Mouse (Mus musculus): ENCODE measurements around the gene Jmjd1c. TPM values are rescaled to one million over a fixed set of nuclear protein-coding genes. Genes with fewer than 3 reads are reported as not detected.
A peak's percentile ranks its signal among the peaks of the same experiment; 100 is the strongest.

Jmjd1c gene
- total and polyA plus RNA-seq, 3 experiments: 8.5 to 36.8 (median 34.5) TPM

DNA sequence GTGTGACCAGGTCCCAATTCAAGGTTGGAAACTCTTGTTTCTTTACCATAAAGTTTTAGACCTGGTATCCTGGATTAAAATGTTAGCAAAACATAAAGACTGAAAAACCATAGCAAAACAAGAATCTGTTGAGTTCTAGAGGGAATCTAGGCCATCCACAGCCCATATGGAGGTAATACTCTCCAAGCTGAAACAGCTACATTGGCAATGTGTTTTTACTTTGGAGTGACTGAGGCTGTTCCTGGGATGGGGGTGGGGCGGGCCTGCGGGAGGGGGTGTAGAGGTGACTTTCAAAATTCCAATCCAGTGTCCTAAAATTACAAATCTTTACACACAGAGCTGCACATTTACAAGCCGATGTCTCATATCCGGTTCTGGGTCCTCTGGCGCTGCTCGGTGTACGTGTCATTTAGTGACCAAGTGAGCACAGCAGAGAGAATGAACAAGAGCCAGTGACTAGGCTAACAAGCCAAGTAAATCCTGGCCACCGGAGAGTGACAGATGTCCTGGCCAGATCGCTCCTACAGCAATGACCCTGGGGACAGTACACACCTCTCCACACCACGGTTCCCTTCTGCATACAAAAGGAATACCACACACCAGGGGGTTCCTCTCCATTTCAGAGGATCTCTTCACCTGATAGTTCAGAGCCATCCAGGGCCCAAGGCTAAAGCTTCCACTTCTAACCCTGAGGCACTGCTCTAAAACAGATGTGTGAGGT is 12.3 kb upstream of the Jmjd1c start:
- WGBS: 44% methylated on average over 10 of the region's 10 CpGs
- TF ChIP-seq POLR2A (IDR thresholded peaks at IDR 0.05; ENCODE audit: insufficient read depth, low read depth, low read length) (no peak), CTCF (IDR thresholded peaks at IDR 0.05) (no peak), EP300 (IDR thresholded peaks at IDR 0.05; ENCODE audit: insufficient read depth, low read depth, low read length) (no peak)
- Histone ChIP-seq H3K79me2 (replicated peaks; ENCODE audit: control insufficient read depth, insufficient read depth, low read length) (peaks cover 5% of the 10 kb centered on the region), H3K9ac (ENCODE audit: low read depth, low read length) (no peak overlapping the region), H3K36me3 (ENCODE audit: control insufficient read depth, insufficient read depth, low read length) (peaks cover 2% of the 10 kb centered on the region; the same call in 1 of the 2 replicates), H3K27me3 (ENCODE audit: control insufficient read depth, insufficient read depth, low read length) (no peaks in the 10 kb centered on the region), H3K4me1 (ENCODE audit: control insufficient read depth, insufficient read depth, low read length) (peaks cover 7% of the 10 kb centered on the region; the same call in 1 of the 2 replicates), H3K4me3 (no peak overlapping the region), H3K27ac (peak overlapping the region; percentile 19; the same call in 1 of the 2 replicates)
- intact Hi-C loops (cut with DNase I): no loop called here
- peak in 1 of 2 experiments; percentile 46 for DNase-seq

DNA sequence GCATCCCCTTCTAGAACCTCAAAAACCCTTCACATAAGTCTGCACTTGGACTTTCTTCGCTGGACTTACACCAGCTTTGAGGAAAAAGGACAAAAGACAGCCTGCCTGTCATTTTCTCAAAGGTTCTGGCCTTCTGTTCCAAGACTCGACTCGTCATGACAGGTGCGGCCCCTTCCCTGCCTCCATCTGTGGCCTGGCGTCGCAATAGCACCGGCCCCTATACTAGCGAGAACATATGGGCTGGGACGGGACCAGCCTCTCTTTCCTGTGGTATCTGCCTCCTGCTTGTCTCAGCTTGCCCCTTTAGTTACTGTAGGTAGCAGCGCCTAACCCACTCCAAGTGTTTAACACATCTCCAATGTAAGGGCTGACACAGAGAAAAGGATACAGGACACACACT is 10.8 kb upstream of the Jmjd1c start:
- Histone ChIP-seq H3K4me3 (no peak overlapping the region), H3K27me3 (ENCODE audit: control insufficient read depth, insufficient read depth, low read length) (no peaks in the 10 kb centered on the region), H3K4me1 (ENCODE audit: control insufficient read depth, insufficient read depth, low read length) (peaks cover 5% of the 10 kb centered on the region; the same call in 1 of the 2 replicates), H3K79me2 (replicated peaks; ENCODE audit: control insufficient read depth, insufficient read depth, low read length) (peaks cover 7% of the 10 kb centered on the region), H3K36me3 (ENCODE audit: control insufficient read depth, insufficient read depth, low read length) (peaks cover 2% of the 10 kb centered on the region; the same call in 1 of the 2 replicates), H3K9ac (ENCODE audit: low read depth, low read length) (no peak overlapping the region), H3K27ac (no peak overlapping the region)
- 92% methylated on average over 10 of the region's 10 CpGs for WGBS
- DNase-seq: no peak
- intact Hi-C loops (cut with DNase I): no loop called here
- TF ChIP-seq CTCF (IDR thresholded peaks at IDR 0.05): no peak
- TF ChIP-seq EP300 (IDR thresholded peaks at IDR 0.05; ENCODE audit: insufficient read depth, low read depth, low read length): no peak
- TF ChIP-seq POLR2A (IDR thresholded peaks at IDR 0.05; ENCODE audit: insufficient read depth, low read depth, low read length): no peak

DNA sequence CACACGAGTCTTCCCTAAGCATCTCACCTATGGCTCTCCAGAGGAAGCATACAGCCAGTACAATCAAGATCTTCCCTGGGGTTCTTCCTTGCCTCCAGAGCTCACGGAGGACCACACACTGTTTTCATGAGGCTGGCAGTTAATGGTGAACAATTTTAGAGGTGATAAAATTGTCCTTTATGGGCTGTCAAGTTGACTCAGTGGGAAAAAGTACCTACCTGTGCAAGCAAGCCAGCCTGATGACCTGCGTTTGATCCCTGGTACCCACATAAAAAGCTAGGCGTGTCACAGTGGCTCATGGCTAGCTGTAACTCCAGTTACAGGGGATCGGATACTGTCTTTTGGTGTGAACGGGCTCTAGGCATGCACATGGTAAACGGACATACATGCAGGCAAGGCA is 10.0 kb upstream of the Jmjd1c start:
- H3K4me1 ChIP-seq (ENCODE audit: control insufficient read depth, insufficient read depth, low read length): peaks cover 4% of the 10 kb centered on the region; the same call in 1 of the 2 replicates
- 93% methylated on average over 7 of the region's 7 CpGs for WGBS
- no peak for DNase-seq

DNA sequence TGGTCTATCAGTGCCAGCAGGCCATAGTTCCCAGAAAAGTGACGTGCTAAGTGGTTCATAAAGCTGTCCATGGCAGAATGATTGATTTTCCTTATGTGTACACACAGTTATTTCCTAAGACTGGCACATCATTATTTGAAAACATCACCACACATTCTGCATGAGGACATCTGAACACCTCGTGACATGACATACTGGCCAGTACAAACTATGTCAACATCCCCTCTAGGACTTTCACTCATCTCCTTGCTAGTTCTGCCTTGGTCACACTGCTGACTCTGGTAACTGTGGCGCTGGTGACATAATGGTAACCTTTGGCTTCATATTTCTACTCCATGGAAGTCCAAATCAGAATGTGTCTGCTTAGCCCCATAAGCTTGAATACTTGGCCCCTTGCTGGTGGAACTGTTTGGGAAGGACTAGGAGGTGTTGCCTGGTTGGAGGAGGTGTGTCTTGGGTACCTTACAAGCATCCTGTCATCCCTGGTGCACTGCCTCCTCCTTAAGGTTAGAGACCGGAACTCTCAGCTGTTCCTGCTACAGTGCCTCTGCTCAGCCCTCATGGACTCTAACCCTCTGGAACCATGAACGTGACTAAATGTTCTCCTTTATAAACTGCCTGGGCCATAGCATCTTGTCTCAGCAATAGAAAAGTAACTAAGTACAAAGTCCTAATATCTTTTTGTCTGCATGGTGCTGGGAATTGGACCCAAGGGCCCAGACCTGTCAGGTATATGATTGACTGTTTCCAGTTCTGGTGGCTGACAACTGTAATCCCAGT is 8.3 kb upstream of the Jmjd1c start:
- no peak overlapping the region for H3K27ac ChIP-seq
- no peak overlapping the region for H3K9ac ChIP-seq (ENCODE audit: low read depth, low read length)
- intact Hi-C loops (cut with DNase I): no loop called here
- 92% methylated on average over 5 of the region's 5 CpGs for WGBS
- no peaks in the 10 kb centered on the region for H3K27me3 ChIP-seq (ENCODE audit: control insufficient read depth, insufficient read depth, low read length)
- H3K79me2 ChIP-seq (replicated peaks; ENCODE audit: control insufficient read depth, insufficient read depth, low read length): peaks cover 13% of the 10 kb centered on the region
- DNase-seq: no peak
- H3K36me3 ChIP-seq (ENCODE audit: control insufficient read depth, insufficient read depth, low read length): peaks cover 2% of the 10 kb centered on the region; the same call in 1 of the 2 replicates
- H3K4me3 ChIP-seq: no peak overlapping the region
- no peak for TF ChIP-seq POLR2A (IDR thresholded peaks at IDR 0.05; ENCODE audit: insufficient read depth, low read depth, low read length)
- TF ChIP-seq CTCF (IDR thresholded peaks at IDR 0.05): no peak
- no peak for TF ChIP-seq EP300 (IDR thresholded peaks at IDR 0.05; ENCODE audit: insufficient read depth, low read depth, low read length)
- peaks cover 2% of the 10 kb centered on the region; the same call in 1 of the 2 replicates for H3K4me1 ChIP-seq (ENCODE audit: control insufficient read depth, insufficient read depth, low read length)

More for the DNA sequence above, 10.0 kb upstream of the Jmjd1c start:
- intact Hi-C loops (cut with DNase I): no loop called here
- Histone ChIP-seq H3K79me2 (replicated peaks; ENCODE audit: control insufficient read depth, insufficient read depth, low read length) (peaks cover 10% of the 10 kb centered on the region), H3K36me3 (ENCODE audit: control insufficient read depth, insufficient read depth, low read length) (peaks cover 2% of the 10 kb centered on the region; the same call in 1 of the 2 replicates), H3K4me3 (no peak overlapping the region), H3K27me3 (ENCODE audit: control insufficient read depth, insufficient read depth, low read length) (no peaks in the 10 kb centered on the region), H3K27ac (no peak overlapping the region), H3K9ac (ENCODE audit: low read depth, low read length) (no peak overlapping the region)
- TF ChIP-seq POLR2A (IDR thresholded peaks at IDR 0.05; ENCODE audit: insufficient read depth, low read depth, low read length) (no peak), CTCF (IDR thresholded peaks at IDR 0.05) (no peak), EP300 (IDR thresholded peaks at IDR 0.05; ENCODE audit: insufficient read depth, low read depth, low read length) (no peak)

DNA sequence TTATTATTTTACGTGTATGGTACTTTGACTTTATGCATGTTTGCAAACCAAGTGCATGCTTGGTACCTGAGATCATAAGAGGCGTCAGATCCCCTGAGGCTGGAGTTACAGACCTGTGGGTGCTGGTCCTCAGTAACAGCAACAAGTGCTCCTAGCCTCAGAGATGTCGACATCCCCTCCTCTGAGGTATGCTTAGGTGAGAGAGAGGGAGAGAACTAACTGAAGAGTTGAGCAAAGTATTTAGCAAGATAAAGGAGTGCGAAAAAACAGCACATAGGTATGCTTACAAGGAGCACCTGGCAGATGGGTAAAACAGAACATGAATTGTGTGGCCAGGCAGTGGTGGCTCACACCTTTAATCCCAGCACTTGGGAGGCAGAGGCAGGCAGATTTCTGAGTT is 5.3 kb upstream of the Jmjd1c start:
- WGBS: 91% methylated on average over 4 of the region's 4 CpGs
- Histone ChIP-seq H3K27me3 (ENCODE audit: control insufficient read depth, insufficient read depth, low read length) (no peaks in the 10 kb centered on the region), H3K4me1 (ENCODE audit: control insufficient read depth, insufficient read depth, low read length) (no peaks in the 10 kb centered on the region), H3K4me3 (no peak overlapping the region), H3K36me3 (ENCODE audit: control insufficient read depth, insufficient read depth, low read length) (no peaks in the 10 kb centered on the region), H3K27ac (no peak overlapping the region), H3K79me2 (replicated peaks; ENCODE audit: control insufficient read depth, insufficient read depth, low read length) (peaks cover 13% of the 10 kb centered on the region), H3K9ac (ENCODE audit: low read depth, low read length) (no peak overlapping the region)
- no peak for DNase-seq
- intact Hi-C loops (cut with DNase I): loop anchor here (5.0 kb wide), 1 partner anchor 37 kb away; no protein-coding TSS in a partner anchor
- TF ChIP-seq EP300 (IDR thresholded peaks at IDR 0.05; ENCODE audit: insufficient read depth, low read depth, low read length) (no peak), POLR2A (IDR thresholded peaks at IDR 0.05; ENCODE audit: insufficient read depth, low read depth, low read length) (no peak), CTCF (IDR thresholded peaks at IDR 0.05) (no peak)

Data from heart, adult 2 months (tissue).